Mouse (Mus musculus) kidney, embryonic 15.5 days (tissue): ENCODE measurements at regions not wholly inside any gene's neighbourhood (a gene's known extent, or its start where the extent isn't known, plus 50 kb on each side); places are given as distances from the start of the nearest gene placed in this dataset.
A peak's percentile ranks its signal among the peaks of the same experiment; 100 is the strongest.

ENCODE experiments used
- ATAC-seq: fragments of 200-750 bp; cut with Nextera tagmentation; replicated peaks from 2 replicates; pipeline ENCODE4 v1.8.0; 2017; ENCODE audit warnings: moderate TSS enrichment; ENCODE audit not compliant: low FRiP score
- H3K27ac ChIP-seq: fragments of 300-500 bp; sonication (generic); 2 replicates; pipeline ENCODE4 v1.5.1; 2015; ENCODE audit warnings: mild to moderate bottlenecking, inconsistent platforms
- H3K27me3 ChIP-seq: fragments of 300-500 bp; sonication (generic); 2 replicates; pipeline ENCODE4 v1.6.1; 2015; ENCODE audit warnings: inconsistent platforms
- H3K36me3 ChIP-seq: fragments of 300-500 bp; sonication (generic); 2 replicates; pipeline ENCODE4 v1.6.1; 2015; ENCODE audit warnings: inconsistent platforms
- H3K4me1 ChIP-seq: fragments of 300-500 bp; sonication (generic); 2 replicates; pipeline ENCODE4 v1.6.1; 2015; ENCODE audit warnings: inconsistent platforms
- H3K4me2 ChIP-seq: fragments of 300-500 bp; sonication (generic); 2 replicates; pipeline ENCODE4 v1.6.1; 2015; ENCODE audit warnings: moderate library complexity, mild to moderate bottlenecking, inconsistent platforms
- H3K4me3 ChIP-seq: fragments of 300-500 bp; sonication (generic); replicated peaks from 2 replicates; pipeline ENCODE4 v1.5.1; 2015; ENCODE audit warnings: mild to moderate bottlenecking, inconsistent platforms
- H3K9ac ChIP-seq: fragments of 300-500 bp; sonication (generic); 2 replicates; pipeline ENCODE4 v1.6.1; 2015; ENCODE audit warnings: mild to moderate bottlenecking, inconsistent platforms
- H3K9me3 ChIP-seq: fragments of 300-500 bp; sonication (generic); replicated peaks from 2 replicates; pipeline ENCODE4 v1.6.1; 2016; ENCODE audit warnings: inconsistent platforms
- WGBS: fragments of 180-500 bp; shearing (Covaris S2); methylation state at CpG from one replicate; pipeline ENCODE4 v1.1.7; 2015; ENCODE audit warnings: mixed read lengths; 5-methylcytosine and 5-hydroxymethylcytosine counted together

DNA sequence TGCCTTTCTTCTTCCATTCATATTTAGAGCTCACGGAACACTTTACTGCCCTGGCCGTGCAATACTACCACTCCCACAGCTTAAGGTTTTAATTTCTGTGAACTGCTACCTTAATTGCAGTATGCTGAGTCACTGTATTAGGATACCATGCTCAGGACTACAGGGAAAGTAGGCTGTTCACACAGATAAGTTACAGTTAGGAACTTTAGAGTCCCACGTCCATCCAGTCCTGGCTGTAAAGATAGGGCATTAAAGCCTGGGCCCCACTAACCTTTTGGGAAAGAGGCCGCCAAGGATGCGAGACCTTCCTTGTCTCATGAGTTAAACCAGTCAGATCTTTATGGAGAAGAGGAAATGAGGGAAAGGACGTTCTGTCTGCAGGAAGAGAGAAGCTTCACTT is 574.6 kb downstream of the Stpg2 start:
- peaks cover 11% of the 10 kb centered on the region for H3K4me1 ChIP-seq
- no peak overlapping the region for H3K4me3 ChIP-seq
- no peak overlapping the region for H3K27ac ChIP-seq
- no peak for ATAC-seq
- H3K9me3 ChIP-seq = no peaks in the 10 kb centered on the region
- H3K4me2 ChIP-seq = no peak overlapping the region
- H3K36me3 ChIP-seq = no peaks in the 10 kb centered on the region
- no peaks in the 10 kb centered on the region for H3K27me3 ChIP-seq
- H3K9ac ChIP-seq = no peak overlapping the region
- 44% methylated on average over 6 of the region's 6 CpGs for WGBS

DNA sequence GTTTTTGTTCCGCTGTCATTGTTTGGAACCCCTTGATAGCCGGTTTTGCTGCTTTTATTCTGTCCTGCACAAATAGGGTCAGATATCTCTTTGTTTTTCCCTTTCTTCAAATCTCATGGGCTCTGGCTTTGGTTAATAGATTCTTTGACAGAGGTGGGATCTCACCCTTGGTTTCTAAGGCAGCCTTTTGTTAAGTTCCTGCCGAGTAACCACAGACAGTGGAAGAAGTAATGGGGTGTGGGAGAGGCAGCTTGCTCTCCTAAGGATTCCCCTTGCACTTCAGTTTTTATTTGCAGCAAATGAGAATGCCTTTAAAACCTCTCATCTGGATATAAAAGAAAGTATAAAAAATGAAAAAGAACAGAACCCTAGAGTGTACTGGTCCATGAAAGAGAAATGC is 577.9 kb downstream of the Stpg2 start:
- Histone ChIP-seq H3K4me1 (peaks cover 11% of the 10 kb centered on the region), H3K27me3 (no peaks in the 10 kb centered on the region), H3K36me3 (no peaks in the 10 kb centered on the region), H3K9ac (no peak overlapping the region), H3K9me3 (no peaks in the 10 kb centered on the region), H3K4me3 (no peak overlapping the region), H3K4me2 (no peak overlapping the region), H3K27ac (no peak overlapping the region)
- no peak for ATAC-seq
- WGBS = 64% methylated on average over 3 of the region's 3 CpGs

DNA sequence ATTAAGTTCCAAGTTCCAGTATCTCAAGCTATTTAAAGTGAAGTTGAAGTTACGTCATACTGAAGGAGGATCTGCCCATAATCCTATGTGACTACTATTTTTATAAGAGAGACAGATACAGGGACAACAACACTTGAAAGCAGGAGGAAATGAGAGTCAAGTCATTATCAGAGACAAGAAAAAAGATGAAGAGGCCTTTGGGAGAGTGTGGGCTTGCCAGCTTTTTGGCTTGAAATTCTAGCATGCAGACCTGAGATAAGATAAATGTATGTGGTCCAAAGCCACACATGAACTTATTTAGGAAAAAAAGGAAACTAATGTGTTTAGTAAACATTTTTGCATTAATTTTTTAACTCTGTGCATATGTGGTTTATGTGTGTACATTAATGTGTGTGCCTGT is 581.0 kb downstream of the Stpg2 start:
- Histone ChIP-seq H3K9me3 (no peaks in the 10 kb centered on the region), H3K4me1 (no peaks in the 10 kb centered on the region), H3K4me2 (no peak overlapping the region), H3K27ac (no peak overlapping the region), H3K4me3 (no peak overlapping the region), H3K27me3 (no peaks in the 10 kb centered on the region), H3K9ac (no peak overlapping the region), H3K36me3 (no peaks in the 10 kb centered on the region)
- WGBS = 83% methylated on average over 1 of the region's 1 CpGs
- ATAC-seq = no peak

DNA sequence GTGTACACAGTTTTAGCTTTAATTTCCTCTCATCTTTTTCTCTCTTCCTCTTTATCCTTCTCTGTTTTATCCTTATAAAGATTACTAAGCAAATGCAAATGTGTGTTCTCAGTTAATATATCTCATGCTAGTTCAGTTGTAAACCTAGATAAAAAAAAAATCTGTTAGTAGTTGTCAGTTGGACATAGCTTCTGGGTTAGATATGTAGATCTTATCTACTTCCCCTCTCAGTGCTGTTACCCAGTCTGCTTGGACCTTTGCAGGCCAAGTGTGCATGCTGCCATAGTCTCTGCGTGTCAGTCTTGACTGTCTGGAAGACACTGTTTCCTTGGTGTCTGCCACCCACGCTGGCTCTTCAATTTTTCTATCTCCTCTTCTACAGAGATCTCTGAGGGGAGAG is 583.4 kb downstream of the Stpg2 start:
- ATAC-seq = no peak
- no peak overlapping the region for H3K9ac ChIP-seq
- H3K4me3 ChIP-seq = no peak overlapping the region
- no peak overlapping the region for H3K4me2 ChIP-seq
- WGBS = 87% methylated on average over 2 of the region's 2 CpGs
- no peak overlapping the region for H3K27ac ChIP-seq
- H3K27me3 ChIP-seq = no peaks in the 10 kb centered on the region
- no peaks in the 10 kb centered on the region for H3K9me3 ChIP-seq
- no peaks in the 10 kb centered on the region for H3K4me1 ChIP-seq
- H3K36me3 ChIP-seq = no peaks in the 10 kb centered on the region

DNA sequence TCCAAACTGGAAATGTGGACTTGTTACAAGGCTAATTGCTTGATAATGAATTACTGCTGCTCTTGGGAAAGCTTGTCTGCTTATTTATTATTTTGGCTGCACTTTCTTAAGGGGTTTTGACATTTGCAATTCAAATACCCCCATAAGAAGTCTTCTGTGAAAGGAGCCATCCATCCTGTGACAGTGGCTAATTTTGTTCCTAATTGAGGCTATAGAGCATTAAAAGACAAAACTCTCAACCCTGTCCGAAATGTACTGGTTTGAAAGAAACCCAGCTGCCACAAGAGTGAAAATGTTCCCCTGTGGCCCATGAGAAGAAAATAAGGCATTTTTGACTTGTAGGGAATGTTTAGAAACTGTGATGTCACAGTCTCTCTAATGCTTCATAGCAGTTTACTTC is 591.2 kb downstream of the Stpg2 start:
- Histone ChIP-seq H3K27me3 (no peaks in the 10 kb centered on the region), H3K27ac (no peak overlapping the region), H3K4me2 (no peak overlapping the region), H3K36me3 (no peaks in the 10 kb centered on the region), H3K4me3 (no peak overlapping the region), H3K9me3 (no peaks in the 10 kb centered on the region; the same call in 1 of the 2 replicates), H3K4me1 (no peaks in the 10 kb centered on the region), H3K9ac (no peak overlapping the region)
- no peak for ATAC-seq
- 55% methylated on average over 1 of the region's 1 CpGs for WGBS

DNA sequence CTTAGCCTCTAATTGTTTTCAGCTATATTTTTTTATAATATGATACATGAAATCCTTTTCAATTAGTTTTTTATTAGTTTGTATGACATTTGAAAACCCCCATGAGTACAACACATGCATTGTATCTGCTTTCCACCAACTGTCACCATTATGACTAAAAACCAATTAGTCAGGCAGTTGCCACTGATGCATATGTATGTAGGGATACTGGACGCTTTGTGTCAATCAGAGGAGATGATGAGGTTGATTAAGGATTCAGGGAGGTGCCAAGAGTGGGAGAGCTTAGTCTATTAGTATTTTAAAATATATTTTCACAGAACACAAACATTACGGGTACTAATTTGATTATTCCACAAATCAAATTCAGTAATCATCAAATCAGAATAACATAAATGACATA is 593.6 kb downstream of the Stpg2 start:
- Histone ChIP-seq H3K9ac (no peak overlapping the region), H3K9me3 (no peaks in the 10 kb centered on the region; the same call in 1 of the 2 replicates), H3K4me2 (no peak overlapping the region), H3K27me3 (no peaks in the 10 kb centered on the region), H3K4me3 (no peak overlapping the region), H3K36me3 (no peaks in the 10 kb centered on the region), H3K27ac (no peak overlapping the region), H3K4me1 (no peaks in the 10 kb centered on the region)
- 84% methylated on average over 2 of the region's 2 CpGs for WGBS
- ATAC-seq = no peak

DNA sequence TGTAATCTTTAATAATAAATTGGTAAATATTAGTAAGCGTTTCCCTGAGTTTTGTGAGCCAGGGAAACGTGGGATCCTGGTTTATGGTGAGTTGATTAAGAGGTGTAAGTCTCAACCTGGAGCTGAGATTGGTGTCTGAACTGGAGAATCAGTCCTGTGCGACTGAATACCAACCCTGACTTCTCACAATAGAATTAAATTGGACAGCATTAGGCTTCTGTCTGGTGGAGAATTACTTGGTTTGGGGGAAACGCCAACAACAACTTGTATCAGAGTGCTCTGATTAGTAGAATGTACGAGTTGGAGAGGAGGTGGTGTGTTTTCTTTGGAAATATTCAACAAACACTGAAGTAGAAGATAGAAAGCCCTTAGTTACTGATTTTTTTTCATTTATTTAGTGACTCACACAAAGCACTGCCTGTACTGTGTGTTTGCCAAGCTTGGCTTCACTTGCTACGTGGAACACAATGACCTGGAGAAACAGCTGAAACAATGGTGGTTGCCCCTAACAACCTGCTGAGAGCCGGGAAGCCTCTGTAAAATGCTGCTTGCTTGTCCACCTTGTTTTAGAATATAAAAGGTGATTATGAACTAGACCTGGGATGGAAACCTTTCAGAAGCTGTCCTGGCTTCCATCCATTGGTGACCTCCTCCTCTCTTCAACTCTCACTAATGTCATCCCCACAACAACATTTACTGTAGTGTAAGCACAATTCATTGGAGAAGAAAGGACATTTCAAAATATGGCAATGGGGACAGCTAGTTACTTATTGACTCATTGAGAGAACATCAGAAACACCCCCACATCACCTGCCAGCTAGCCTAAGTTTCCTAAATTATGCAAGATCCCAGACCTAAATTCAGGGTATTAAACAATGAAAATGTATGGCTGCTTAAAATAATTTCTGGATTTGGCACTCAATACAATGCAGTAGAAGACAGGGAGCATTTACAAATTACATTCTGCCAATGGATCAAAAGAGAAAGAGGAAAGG is 597.5 kb downstream of the Stpg2 start:
- H3K4me3 ChIP-seq = no peak overlapping the region
- H3K9me3 ChIP-seq = no peaks in the 10 kb centered on the region
- no peak overlapping the region for H3K4me2 ChIP-seq
- no peak overlapping the region for H3K9ac ChIP-seq
- no peaks in the 10 kb centered on the region for H3K27me3 ChIP-seq
- no peaks in the 10 kb centered on the region for H3K4me1 ChIP-seq
- WGBS = 62% methylated on average over 7 of the region's 7 CpGs
- ATAC-seq = 0 out of 2 replicates have a peak, but pooled peaks have one; percentile 33
- no peak overlapping the region for H3K27ac ChIP-seq
- no peaks in the 10 kb centered on the region for H3K36me3 ChIP-seq

DNA sequence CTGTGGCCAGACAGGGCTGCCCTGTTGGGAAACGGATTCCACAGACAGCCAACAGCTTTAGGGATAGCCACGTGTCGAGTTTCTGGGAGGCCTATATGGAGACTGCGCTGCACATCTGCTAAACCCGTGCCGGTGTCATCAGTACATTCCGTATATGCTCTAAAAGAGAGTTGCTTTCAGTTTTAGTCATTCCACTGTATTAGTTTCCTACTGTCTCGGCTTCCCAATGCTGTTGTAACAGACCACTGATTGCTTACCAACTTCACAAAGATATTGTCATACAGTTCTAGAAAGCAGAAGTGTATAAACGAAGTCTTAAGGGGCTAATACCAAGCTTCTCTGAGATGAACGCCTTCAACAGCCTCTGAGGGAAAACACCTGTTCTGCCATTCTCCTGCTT is 622.5 kb downstream of the Stpg2 start:
- Histone ChIP-seq H3K4me2 (no peak overlapping the region), H3K4me3 (no peak overlapping the region), H3K36me3 (no peaks in the 10 kb centered on the region), H3K9me3 (no peaks in the 10 kb centered on the region), H3K27me3 (no peaks in the 10 kb centered on the region), H3K4me1 (no peaks in the 10 kb centered on the region), H3K9ac (no peak overlapping the region), H3K27ac (no peak overlapping the region)
- WGBS = 73% methylated on average over 10 of the region's 10 CpGs
- no peak for ATAC-seq

DNA sequence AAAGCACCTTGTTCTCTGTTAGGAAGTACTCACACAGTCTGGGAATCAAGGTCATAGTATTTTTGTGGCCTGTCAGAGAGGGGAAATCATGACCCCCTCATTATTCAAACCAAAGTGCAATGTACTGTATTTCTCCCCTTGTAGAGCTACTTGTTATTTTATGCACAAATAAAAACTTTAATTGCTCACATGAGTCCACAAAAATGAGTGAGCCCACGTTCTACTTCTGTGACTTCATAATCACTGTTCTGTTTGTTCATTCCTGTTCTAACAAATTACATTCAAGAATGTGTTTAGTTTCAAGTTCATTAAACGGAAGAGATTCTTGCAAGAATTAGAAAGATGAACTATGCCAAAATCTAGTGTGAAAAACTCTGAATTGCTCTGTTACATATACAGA is 623.1 kb downstream of the Stpg2 start:
- no peak for ATAC-seq
- 61% methylated on average over 2 of the region's 2 CpGs for WGBS
- no peaks in the 10 kb centered on the region for H3K36me3 ChIP-seq
- H3K4me3 ChIP-seq = no peak overlapping the region
- no peaks in the 10 kb centered on the region for H3K27me3 ChIP-seq
- no peak overlapping the region for H3K27ac ChIP-seq
- H3K4me2 ChIP-seq = no peak overlapping the region
- H3K9ac ChIP-seq = no peak overlapping the region
- no peaks in the 10 kb centered on the region for H3K4me1 ChIP-seq
- H3K9me3 ChIP-seq = no peaks in the 10 kb centered on the region

DNA sequence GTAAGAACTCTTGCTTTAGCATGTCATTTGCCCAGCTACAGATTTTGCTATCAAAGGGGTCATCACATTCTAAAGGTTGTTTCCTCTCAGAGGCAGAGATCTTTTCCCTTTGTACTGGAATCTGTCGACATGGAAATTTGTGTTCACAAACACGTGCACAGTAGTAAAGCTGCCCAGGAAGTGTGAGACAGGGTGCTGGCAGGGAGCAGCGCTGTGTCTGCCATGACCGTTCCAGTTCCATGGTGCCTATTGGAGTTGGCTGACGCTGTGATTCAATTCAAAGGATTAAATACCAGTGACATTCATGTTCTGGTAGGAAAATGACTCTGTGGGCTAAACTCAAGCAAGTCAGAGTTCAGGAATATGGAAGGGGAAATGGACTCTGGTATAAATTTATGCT is 627.1 kb downstream of the Stpg2 start:
- Histone ChIP-seq H3K4me2 (no peak overlapping the region), H3K9me3 (no peaks in the 10 kb centered on the region), H3K27me3 (no peaks in the 10 kb centered on the region), H3K9ac (no peak overlapping the region), H3K36me3 (no peaks in the 10 kb centered on the region), H3K27ac (no peak overlapping the region), H3K4me3 (no peak overlapping the region), H3K4me1 (no peaks in the 10 kb centered on the region)
- ATAC-seq = no peak
- WGBS = 79% methylated on average over 5 of the region's 5 CpGs

DNA sequence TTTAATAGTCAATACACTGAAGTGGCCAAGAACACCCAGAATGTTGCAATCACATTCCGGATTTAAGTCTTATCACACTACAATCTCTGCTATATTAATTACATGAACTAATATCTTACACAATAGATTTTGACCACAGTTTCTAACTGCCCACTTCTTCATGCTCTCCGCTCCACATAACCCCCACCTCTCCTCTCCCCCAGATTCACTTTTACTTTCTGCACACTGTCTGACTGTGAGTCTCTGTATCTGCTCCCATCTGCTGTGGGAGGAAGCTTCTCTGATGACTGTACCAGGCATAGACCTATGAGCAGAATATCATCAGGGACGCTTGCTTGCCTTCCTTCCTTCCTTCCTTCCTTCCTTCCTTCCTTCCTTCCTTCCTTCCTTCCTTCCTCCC is 636.5 kb downstream of the Stpg2 start:
- 85% methylated on average over 3 of the region's 3 CpGs for WGBS
- no peaks in the 10 kb centered on the region for H3K27me3 ChIP-seq
- no peak for ATAC-seq

DNA sequence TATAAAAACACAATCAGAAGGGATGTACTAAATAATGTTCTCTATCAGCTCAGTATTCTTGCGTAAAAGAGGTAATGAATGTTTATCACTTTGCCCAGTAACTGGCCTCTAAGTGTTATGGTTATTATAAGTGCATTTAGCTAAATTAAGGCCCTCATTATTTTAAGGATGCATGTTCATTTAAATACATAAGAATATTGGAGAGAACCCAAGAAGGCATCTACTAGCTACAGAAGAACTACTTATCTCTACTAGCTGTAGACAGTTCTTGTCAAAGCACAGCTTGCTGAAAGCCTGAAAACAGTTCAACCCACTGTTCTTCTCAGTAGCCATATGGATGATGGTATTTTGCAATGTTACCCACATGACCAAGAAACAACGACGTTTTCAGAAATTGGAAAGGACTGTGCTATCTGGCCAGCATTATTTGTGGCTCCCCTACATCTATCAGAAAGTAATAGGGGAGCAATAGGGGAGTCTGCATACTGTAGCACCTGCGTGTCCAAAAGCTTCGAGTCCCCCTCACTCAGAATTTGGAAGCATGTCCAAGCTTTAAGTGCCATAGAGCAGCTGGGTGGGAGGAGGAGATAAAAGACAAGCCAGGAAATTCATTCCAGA is 637.6 kb downstream of the Stpg2 start:
- H3K36me3 ChIP-seq = no peaks in the 10 kb centered on the region
- H3K27ac ChIP-seq = no peak overlapping the region
- ATAC-seq = no peak
- no peak overlapping the region for H3K9ac ChIP-seq
- no peak overlapping the region for H3K4me3 ChIP-seq
- no peaks in the 10 kb centered on the region for H3K9me3 ChIP-seq
- WGBS = 85% methylated on average over 5 of the region's 5 CpGs
- H3K27me3 ChIP-seq = no peaks in the 10 kb centered on the region
- no peak overlapping the region for H3K4me2 ChIP-seq
- no peaks in the 10 kb centered on the region for H3K4me1 ChIP-seq

More for the DNA sequence above, 636.5 kb downstream of the Stpg2 start:
- H3K9me3 ChIP-seq = no peaks in the 10 kb centered on the region
- H3K4me1 ChIP-seq = no peaks in the 10 kb centered on the region
- H3K27ac ChIP-seq = no peak overlapping the region
- H3K4me3 ChIP-seq = no peak overlapping the region
- no peaks in the 10 kb centered on the region for H3K36me3 ChIP-seq
- no peak overlapping the region for H3K9ac ChIP-seq
- no peak overlapping the region for H3K4me2 ChIP-seq
